Mouse (Mus musculus): Measurements from ENCODE around the gene Hoxb2.

Gene Hoxb2

GRCm38 (mm10) chr11:96336597-96336996 lies 13.7 kb upstream of the Hoxb2 start:
- no peak for DNase-seq (ENCODE audit: low spot score)

GRCm38 (mm10) chr11:96337026-96337425 lies 13.3 kb upstream of the Hoxb2 start:
- no peak for DNase-seq (ENCODE audit: low spot score)

GRCm38 (mm10) chr11:96338957-96339855 lies 11.1 kb upstream of the Hoxb2 start:
- no peak for DNase-seq (ENCODE audit: low spot score)

GRCm38 (mm10) chr11:96340698-96341365 lies 9.5 kb upstream of the Hoxb2 start:
- no peak for DNase-seq (ENCODE audit: low spot score)

- DNase-seq (ENCODE audit: low spot score), result no peak
These were observed 8.4 kb upstream of the Hoxb2 start for GRCm38 (mm10) chr11:96341701-96342575.

GRCm38 (mm10) chr11:96342576-96342930 lies 7.8 kb upstream of the Hoxb2 start:
- DNase-seq (ENCODE audit: low spot score), result no peak

- no peak for DNase-seq (ENCODE audit: low spot score)
These were observed 7.0 kb upstream of the Hoxb2 start for GRCm38 (mm10) chr11:96343206-96343745.

- no peak for DNase-seq (ENCODE audit: low spot score)
These were observed 6.1 kb upstream of the Hoxb2 start for GRCm38 (mm10) chr11:96344061-96344877.

- no peak for DNase-seq (ENCODE audit: low spot score)
These were observed 5.5 kb upstream of the Hoxb2 start for GRCm38 (mm10) chr11:96344878-96345159.

- no peak for DNase-seq (ENCODE audit: low spot score)
These were observed 5.0 kb upstream of the Hoxb2 start for GRCm38 (mm10) chr11:96345220-96345892.

- DNase-seq (ENCODE audit: low spot score), result no peak
These were observed 4.2 kb upstream of the Hoxb2 start for GRCm38 (mm10) chr11:96345893-96346806.

GRCm38 (mm10) chr11:96346916-96347520 lies 3.3 kb upstream of the Hoxb2 start:
- no peak for DNase-seq (ENCODE audit: low spot score)

- DNase-seq (ENCODE audit: low spot score), result no peak
These were observed 2.6 kb upstream of the Hoxb2 start for GRCm38 (mm10) chr11:96347717-96348116.

- DNase-seq (ENCODE audit: low spot score), result no peak
These were observed 2.0 kb upstream of the Hoxb2 start for GRCm38 (mm10) chr11:96348141-96348928.

- no peak for DNase-seq (ENCODE audit: low spot score)
These were observed 1.3 kb upstream of the Hoxb2 start for GRCm38 (mm10) chr11:96348988-96349387.

- DNase-seq (ENCODE audit: low spot score), result no peak
These were observed 609 bp upstream of the Hoxb2 start for GRCm38 (mm10) chr11:96349491-96350340.

- DNase-seq (ENCODE audit: low spot score), result no peak
These were observed 466 bp downstream of the Hoxb2 start for GRCm38 (mm10) chr11:96350791-96351190.

GRCm38 (mm10) chr11:96351312-96351711 lies 987 bp downstream of the Hoxb2 start:
- no peak for DNase-seq (ENCODE audit: low spot score)

Data from urinary bladder, postnatal 25 days (tissue).